Mouse (Mus musculus) forebrain, embryonic 14.5 days (tissue): ENCODE measurements around the gene Upb1. TPM values are rescaled to one million over a fixed set of nuclear protein-coding genes. Genes with fewer than 3 reads are reported as not detected.
A peak's percentile ranks its signal among the peaks of the same experiment; 100 is the strongest.
"Not testable (repeated sequence)": the region's sequence is repeated elsewhere in the genome, so short reads cannot be mapped to it uniquely, and the experiment has no call there.

Experiments
- ATAC-seq: fragments of 200-750 bp; cut with Nextera tagmentation; 2 replicates; pipeline ENCODE4 v1.8.0; 2017; ENCODE audit warnings: mild to moderate bottlenecking, moderate library complexity
- DNase-seq: peaks from one replicate; pipeline ENCODE4 v3.0.0-alpha.2; 2015; ENCODE audit warnings: low spot score
- H3K27ac ChIP-seq: fragments of 300-500 bp; sonication (generic); 2 replicates; pipeline ENCODE4 v1.5.1; 2014; ENCODE audit warnings: low read depth, mild to moderate bottlenecking, control low read depth, low read length, moderate library complexity
- H3K27me3 ChIP-seq: fragments of 300-500 bp; sonication (generic); replicated peaks from 2 replicates; pipeline ENCODE4 v1.6.1; 2014; ENCODE audit warnings: low read length, control low read depth, mixed read lengths; ENCODE audit not compliant: control insufficient read depth, insufficient read depth
- H3K36me3 ChIP-seq: fragments of 300-500 bp; sonication (generic); 2 replicates; pipeline ENCODE4 v1.6.1; 2014; ENCODE audit warnings: low read length, control low read depth; ENCODE audit not compliant: control insufficient read depth, insufficient read depth
- H3K4me1 ChIP-seq: fragments of 300-500 bp; sonication (generic); 2 replicates; pipeline ENCODE4 v1.6.1; 2014; ENCODE audit warnings: antibody characterized with exemption, low read length, control low read depth; ENCODE audit not compliant: control insufficient read depth, insufficient read depth
- H3K4me2 ChIP-seq: fragments of 300-500 bp; sonication (generic); 2 replicates; pipeline ENCODE4 v1.6.1; 2014; ENCODE audit warnings: mild to moderate bottlenecking, control low read depth, low read length
- H3K4me3 ChIP-seq: fragments of 300-500 bp; sonication (generic); 2 replicates; pipeline ENCODE4 v1.5.1; 2014; ENCODE audit warnings: low read depth, low read length, control low read depth
- H3K9ac ChIP-seq: fragments of 300-500 bp; sonication (generic); 2 replicates; pipeline ENCODE4 v1.6.1; 2014; ENCODE audit warnings: mild to moderate bottlenecking, low read length, control low read depth, moderate library complexity
- H3K9me3 ChIP-seq: fragments of 300-500 bp; sonication (generic); replicated peaks from 2 replicates; pipeline ENCODE4 v1.6.1; 2016; ENCODE audit warnings: low read length, control low read depth, mixed read lengths; ENCODE audit not compliant: control insufficient read depth
- WGBS: fragments of 180-500 bp; shearing (Covaris S2); extraction: QIAGEN DNeasy Blood & Tissue Kit; methylation state at CpG from one replicate; pipeline ENCODE4 v1.1.7; 2014; 5-methylcytosine and 5-hydroxymethylcytosine counted together
- polyA plus RNA-seq: library from polyadenylated mRNA; unstranded; fragments of >200 nt; fragmentation: Nextera tagmentation; extraction: Ambion mirVana; gene quantifications from 2 replicates; pipeline ENCODE4 v1.2.1, GENCODE M21; 2014

Gene Upb1
- polyA plus RNA-seq, 1 experiment from 2014 or later: 0.14 TPM

- 73% methylated on average over 19 of the region's 19 CpGs for WGBS
- no peaks in the 10 kb centered on the region for H3K27me3 ChIP-seq
- peak; percentile 44 for DNase-seq
- no peak overlapping the region for H3K4me3 ChIP-seq
- H3K9ac ChIP-seq: no peak overlapping the region
- peaks cover 10% of the 10 kb centered on the region for H3K4me1 ChIP-seq
- no peaks in the 10 kb centered on the region for H3K9me3 ChIP-seq
- 0 out of 2 replicates have a peak overlapping the region, but pooled peaks have one; percentile 14 for H3K27ac ChIP-seq
- no peaks in the 10 kb centered on the region for H3K36me3 ChIP-seq
- ATAC-seq: peak; percentile 80
- H3K4me2 ChIP-seq: no peak overlapping the region
Observed at GRCm38 (mm10) chr10:75444111-75444826, 43.4 kb downstream of the Upb1 start.

- H3K36me3 ChIP-seq: no peaks in the 10 kb centered on the region
- H3K27me3 ChIP-seq: no peaks in the 10 kb centered on the region
- no peak overlapping the region for H3K4me3 ChIP-seq
- 0 out of 2 replicates have a peak overlapping the region, but pooled peaks have one; percentile 11 for H3K27ac ChIP-seq
- ATAC-seq (no peak), DNase-seq (no peak)
- WGBS: 62% methylated on average over 8 of the region's 8 CpGs
- H3K4me2 ChIP-seq: no peak overlapping the region
- no peaks in the 10 kb centered on the region for H3K9me3 ChIP-seq
- H3K9ac ChIP-seq: no peak overlapping the region
- H3K4me1 ChIP-seq: peaks cover 10% of the 10 kb centered on the region
Observed at GRCm38 (mm10) chr10:75445030-75445429, 44.1 kb downstream of the Upb1 start.

- no peaks in the 10 kb centered on the region for H3K27me3 ChIP-seq
- ATAC-seq (no peak), DNase-seq (no peak)
- no peak overlapping the region for H3K4me2 ChIP-seq
- H3K4me3 ChIP-seq: no peak overlapping the region
- H3K4me1 ChIP-seq: peaks cover 12% of the 10 kb centered on the region
- H3K9ac ChIP-seq: no peak overlapping the region
- H3K9me3 ChIP-seq: no peaks in the 10 kb centered on the region
- no peaks in the 10 kb centered on the region for H3K36me3 ChIP-seq
- H3K27ac ChIP-seq: no peak overlapping the region
- WGBS: 72% methylated on average over 13 of the region's 13 CpGs
Observed at GRCm38 (mm10) chr10:75446501-75447083, 45.7 kb downstream of the Upb1 start.

- WGBS: 86% methylated on average over 11 of the region's 11 CpGs
- no peaks in the 10 kb centered on the region for H3K36me3 ChIP-seq
- ATAC-seq: no peak
- no peak for DNase-seq
- H3K4me2 ChIP-seq: no peak overlapping the region
- no peak overlapping the region for H3K4me3 ChIP-seq
- peaks cover 14% of the 10 kb centered on the region for H3K4me1 ChIP-seq
- H3K27me3 ChIP-seq: no peaks in the 10 kb centered on the region
- H3K9ac ChIP-seq: no peak overlapping the region
- no peak overlapping the region for H3K27ac ChIP-seq
- H3K9me3 ChIP-seq: no peaks in the 10 kb centered on the region
Observed at GRCm38 (mm10) chr10:75447489-75447888, 46.6 kb downstream of the Upb1 start.

DNA sequence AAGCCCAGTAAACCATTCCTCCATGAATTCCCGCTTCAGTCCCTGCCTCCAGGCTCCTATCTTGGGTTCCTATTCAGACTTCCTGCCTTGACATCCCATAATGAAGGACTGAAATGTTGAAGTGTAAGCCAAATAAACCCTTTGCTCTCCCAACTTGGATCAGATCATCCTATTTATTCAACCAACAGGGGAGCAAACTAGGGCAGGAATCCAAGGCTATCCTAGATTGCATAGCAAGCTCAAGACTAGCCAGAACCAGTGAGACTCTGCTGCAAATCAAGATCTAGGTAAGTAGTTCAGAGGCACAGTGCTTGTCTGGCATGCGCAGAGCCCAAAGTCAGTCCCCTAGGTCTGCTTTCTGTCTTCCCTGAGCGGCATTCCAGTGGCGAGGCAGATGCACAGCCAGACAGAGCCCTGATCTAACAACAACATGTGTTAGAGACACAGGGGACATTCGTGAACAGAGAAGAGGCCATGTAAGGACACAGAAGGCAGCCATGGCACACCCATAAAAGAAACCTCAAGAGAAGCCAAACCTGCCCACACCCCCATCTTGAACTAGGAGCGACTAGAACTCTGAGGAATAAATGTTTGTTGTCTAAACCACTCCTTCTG, 48.0 kb downstream of the Upb1 start:
- no peak overlapping the region for H3K4me3 ChIP-seq
- H3K9ac ChIP-seq: no peak overlapping the region
- WGBS: 86% methylated on average over 6 of the region's 6 CpGs
- H3K4me2 ChIP-seq: no peak overlapping the region
- ATAC-seq (no peak), DNase-seq (no peak)
- H3K4me1 ChIP-seq: peaks cover 14% of the 10 kb centered on the region
- no peak overlapping the region for H3K27ac ChIP-seq
- H3K36me3 ChIP-seq: no peaks in the 10 kb centered on the region
- no peaks in the 10 kb centered on the region for H3K9me3 ChIP-seq
- no peaks in the 10 kb centered on the region for H3K27me3 ChIP-seq

DNA sequence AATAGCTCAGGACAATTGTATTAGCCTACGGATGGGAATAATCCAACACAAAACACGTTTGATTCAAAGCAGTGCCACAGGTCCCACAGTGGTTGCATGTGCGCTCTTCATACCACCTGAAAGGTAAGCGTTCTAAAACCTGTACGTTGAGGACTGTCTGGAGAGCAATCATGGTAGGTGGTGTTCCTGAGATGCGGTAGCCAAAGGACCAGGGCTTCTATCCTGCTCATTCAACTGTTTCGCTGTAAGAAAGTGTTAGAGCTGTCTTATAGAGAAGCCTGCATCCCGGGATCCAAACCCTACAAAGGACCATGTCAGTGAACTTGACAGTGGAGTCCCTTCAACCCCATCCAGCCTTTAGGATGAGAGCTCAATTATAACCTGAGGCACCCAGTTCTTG, 49.4 kb downstream of the Upb1 start:
- Histone ChIP-seq H3K36me3 (no peaks in the 10 kb centered on the region), H3K4me1 (peaks cover 4% of the 10 kb centered on the region), H3K9me3 (no peaks in the 10 kb centered on the region), H3K9ac (no peak overlapping the region), H3K27me3 (no peaks in the 10 kb centered on the region), H3K27ac (no peak overlapping the region), H3K4me3 (no peak overlapping the region), H3K4me2 (no peak overlapping the region)
- ATAC-seq (no peak), DNase-seq (no peak)
- 89% methylated on average over 8 of the region's 8 CpGs for WGBS

GRCm38 (mm10) chr10:75451036-75451786, 50.3 kb downstream of the Upb1 start:
- peak; percentile 56 for DNase-seq
- H3K9me3 ChIP-seq: no peaks in the 10 kb centered on the region
- peak; percentile 68; the same call in 1 of the 2 replicates for ATAC-seq
- H3K4me1 ChIP-seq: peaks cover 4% of the 10 kb centered on the region
- no peaks in the 10 kb centered on the region for H3K27me3 ChIP-seq
- no peaks in the 10 kb centered on the region for H3K36me3 ChIP-seq
- WGBS: 25% methylated on average over 10 of the region's 10 CpGs
- no peak overlapping the region for H3K27ac ChIP-seq
- no peak overlapping the region for H3K9ac ChIP-seq
- H3K4me3 ChIP-seq: no peak overlapping the region
- no peak overlapping the region for H3K4me2 ChIP-seq

DNA sequence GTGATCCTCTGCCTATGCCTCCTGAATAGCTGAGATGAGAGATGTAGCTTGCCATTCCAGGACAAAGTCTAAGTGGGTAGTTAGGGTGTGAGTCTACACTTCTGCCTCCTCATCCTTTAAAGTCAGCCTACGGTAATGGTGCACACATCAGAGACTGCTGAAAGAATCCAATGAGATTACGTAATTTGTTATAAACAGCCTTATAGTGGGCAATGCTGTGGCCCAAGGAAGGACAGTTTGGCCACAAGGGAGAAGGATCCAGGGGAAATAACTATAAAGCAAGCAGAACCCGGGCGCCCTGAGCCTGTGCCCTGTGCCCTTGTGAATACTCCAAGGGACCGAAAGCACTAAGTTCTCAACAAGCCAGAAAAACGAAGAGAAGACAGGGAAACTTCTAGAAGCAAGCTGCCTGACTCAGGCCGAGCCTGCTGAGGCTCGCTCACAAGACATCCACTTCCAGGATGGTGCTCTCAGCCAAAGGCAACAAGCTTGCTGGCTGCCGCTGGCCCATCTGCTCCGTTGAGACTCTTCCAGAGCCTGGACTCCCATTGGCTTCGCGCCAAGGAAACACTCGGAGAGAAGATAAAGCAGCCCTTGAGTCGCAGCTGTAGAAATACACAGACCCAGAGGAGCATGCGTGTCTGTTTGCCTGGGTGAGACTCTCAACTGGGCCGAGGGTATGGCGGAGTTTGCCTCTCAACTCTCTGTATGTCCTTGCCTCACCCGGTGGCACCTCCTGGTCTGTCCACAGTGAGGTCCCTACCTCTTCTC, 55.3 kb downstream of the Upb1 start:
- H3K36me3 ChIP-seq, H3K27ac ChIP-seq, H3K27me3 ChIP-seq, DNase-seq, H3K4me1 ChIP-seq, H3K9me3 ChIP-seq, H3K4me2 ChIP-seq, H3K9ac ChIP-seq, H3K4me3 ChIP-seq: not testable (repeated sequence)
- peak; percentile 89 for ATAC-seq
- WGBS: 67% methylated on average over 12 of the region's 18 CpGs
